Mouse (Mus musculus): ENCODE data around the gene Dnmt3a. TPM values are rescaled to one million over a fixed set of nuclear protein-coding genes. Genes with fewer than 3 reads are reported as not detected.

Gene Dnmt3a
- polyA plus RNA-seq, 1 experiment: 43.2 TPM

- peaks cover 21% of the 10 kb centered on the region; the same call in 1 of the 2 replicates for H3K4me1 ChIP-seq (ENCODE audit: control insufficient read depth, insufficient read depth, low read length)
- 90% methylated on average over 8 of the region's 8 CpGs for WGBS
- no peaks in the 10 kb centered on the region for H3K27me3 ChIP-seq (ENCODE audit: control insufficient read depth, insufficient read depth, low read length)
- no peak for TF ChIP-seq POLR2A (IDR thresholded peaks at IDR 0.05; ENCODE audit: borderline replicate concordance, insufficient read depth, low read length)
- no peak for TF ChIP-seq CTCF (IDR thresholded peaks at IDR 0.05; ENCODE audit: borderline replicate concordance, insufficient read depth, low read depth, low read length)
- DNase-seq: no peak
- no peak overlapping the region for H3K4me3 ChIP-seq (replicated peaks; ENCODE audit: insufficient read depth, low read depth, low read length)
- H3K27ac ChIP-seq (ENCODE audit: insufficient read depth, low read length): no peak overlapping the region
Observed at GRCm38 (mm10) chr12:3767360-3767759, 38.4 kb upstream of the Dnmt3a start.

GRCm38 (mm10) chr12:3768391-3768790, 37.4 kb upstream of the Dnmt3a start:
- TF ChIP-seq POLR2A (IDR thresholded peaks at IDR 0.05; ENCODE audit: borderline replicate concordance, insufficient read depth, low read length): no peak
- no peak for TF ChIP-seq CTCF (IDR thresholded peaks at IDR 0.05; ENCODE audit: borderline replicate concordance, insufficient read depth, low read depth, low read length)
- H3K4me1 ChIP-seq (ENCODE audit: control insufficient read depth, insufficient read depth, low read length): peaks cover 14% of the 10 kb centered on the region; the same call in 1 of the 2 replicates
- H3K27me3 ChIP-seq (ENCODE audit: control insufficient read depth, insufficient read depth, low read length): no peaks in the 10 kb centered on the region
- no peak for DNase-seq
- H3K4me3 ChIP-seq (replicated peaks; ENCODE audit: insufficient read depth, low read depth, low read length): no peak overlapping the region
- H3K27ac ChIP-seq (ENCODE audit: insufficient read depth, low read length): no peak overlapping the region
- WGBS: 79% methylated on average over 4 of the region's 4 CpGs

- no peak overlapping the region for H3K4me3 ChIP-seq (replicated peaks; ENCODE audit: insufficient read depth, low read depth, low read length)
- 73% methylated on average over 2 of the region's 2 CpGs for WGBS
- no peaks in the 10 kb centered on the region for H3K4me1 ChIP-seq (ENCODE audit: control insufficient read depth, insufficient read depth, low read length)
- TF ChIP-seq CTCF (IDR thresholded peaks at IDR 0.05; ENCODE audit: borderline replicate concordance, insufficient read depth, low read depth, low read length) (no peak), POLR2A (IDR thresholded peaks at IDR 0.05; ENCODE audit: borderline replicate concordance, insufficient read depth, low read length) (no peak)
- peak overlapping the region; percentile 25; the same call in 1 of the 2 replicates for H3K27ac ChIP-seq (ENCODE audit: insufficient read depth, low read length)
- no peak for DNase-seq
- no peaks in the 10 kb centered on the region for H3K27me3 ChIP-seq (ENCODE audit: control insufficient read depth, insufficient read depth, low read length)
Observed at GRCm38 (mm10) chr12:3770546-3770945, 35.3 kb upstream of the Dnmt3a start.

- H3K27me3 ChIP-seq (ENCODE audit: control insufficient read depth, insufficient read depth, low read length): no peaks in the 10 kb centered on the region
- H3K27ac ChIP-seq (ENCODE audit: insufficient read depth, low read length): peak overlapping the region; percentile 32; the same call in 1 of the 2 replicates
- TF ChIP-seq CTCF (IDR thresholded peaks at IDR 0.05; ENCODE audit: borderline replicate concordance, insufficient read depth, low read depth, low read length): no peak
- WGBS: 92% methylated on average over 2 of the region's 2 CpGs
- H3K4me3 ChIP-seq (replicated peaks; ENCODE audit: insufficient read depth, low read depth, low read length): no peak overlapping the region
- no peaks in the 10 kb centered on the region for H3K4me1 ChIP-seq (ENCODE audit: control insufficient read depth, insufficient read depth, low read length)
- DNase-seq: no peak
Observed at GRCm38 (mm10) chr12:3771080-3771479, 34.7 kb upstream of the Dnmt3a start.

- Histone ChIP-seq H3K4me3 (replicated peaks; ENCODE audit: insufficient read depth, low read depth, low read length) (no peak overlapping the region), H3K27ac (ENCODE audit: insufficient read depth, low read length) (no peak overlapping the region), H3K4me1 (ENCODE audit: control insufficient read depth, insufficient read depth, low read length) (no peaks in the 10 kb centered on the region), H3K27me3 (ENCODE audit: control insufficient read depth, insufficient read depth, low read length) (no peaks in the 10 kb centered on the region)
- TF ChIP-seq CTCF (IDR thresholded peaks at IDR 0.05; ENCODE audit: borderline replicate concordance, insufficient read depth, low read depth, low read length): no peak
- no peak for TF ChIP-seq POLR2A (IDR thresholded peaks at IDR 0.05; ENCODE audit: borderline replicate concordance, insufficient read depth, low read length)
- WGBS: 94% methylated on average over 3 of the region's 3 CpGs
- DNase-seq: no peak
Observed at GRCm38 (mm10) chr12:3773643-3774042, 32.2 kb upstream of the Dnmt3a start.

- Histone ChIP-seq H3K27ac (ENCODE audit: insufficient read depth, low read length) (no peak overlapping the region), H3K4me1 (ENCODE audit: control insufficient read depth, insufficient read depth, low read length) (peaks cover 6% of the 10 kb centered on the region), H3K4me3 (replicated peaks; ENCODE audit: insufficient read depth, low read depth, low read length) (no peak overlapping the region), H3K27me3 (ENCODE audit: control insufficient read depth, insufficient read depth, low read length) (no peaks in the 10 kb centered on the region)
- DNase-seq: no peak
- 93% methylated on average over 2 of the region's 2 CpGs for WGBS
- TF ChIP-seq POLR2A (IDR thresholded peaks at IDR 0.05; ENCODE audit: borderline replicate concordance, insufficient read depth, low read length) (no peak), CTCF (IDR thresholded peaks at IDR 0.05; ENCODE audit: borderline replicate concordance, insufficient read depth, low read depth, low read length) (no peak)
Observed at GRCm38 (mm10) chr12:3776015-3776414, 29.8 kb upstream of the Dnmt3a start.

- H3K4me1 ChIP-seq (ENCODE audit: control insufficient read depth, insufficient read depth, low read length): peaks cover 12% of the 10 kb centered on the region
- H3K27me3 ChIP-seq (ENCODE audit: control insufficient read depth, insufficient read depth, low read length): no peaks in the 10 kb centered on the region
- H3K27ac ChIP-seq (ENCODE audit: insufficient read depth, low read length): no peak overlapping the region
- 76% methylated on average over 5 of the region's 5 CpGs for WGBS
- TF ChIP-seq CTCF (IDR thresholded peaks at IDR 0.05; ENCODE audit: borderline replicate concordance, insufficient read depth, low read depth, low read length) (no peak), POLR2A (IDR thresholded peaks at IDR 0.05; ENCODE audit: borderline replicate concordance, insufficient read depth, low read length) (no peak)
- no peak for DNase-seq
- no peak overlapping the region for H3K4me3 ChIP-seq (replicated peaks; ENCODE audit: insufficient read depth, low read depth, low read length)
Observed at GRCm38 (mm10) chr12:3777682-3778081, 28.1 kb upstream of the Dnmt3a start.

- DNase-seq: no peak
- TF ChIP-seq CTCF (IDR thresholded peaks at IDR 0.05; ENCODE audit: borderline replicate concordance, insufficient read depth, low read depth, low read length) (no peak), POLR2A (IDR thresholded peaks at IDR 0.05; ENCODE audit: borderline replicate concordance, insufficient read depth, low read length) (no peak)
- Histone ChIP-seq H3K4me1 (ENCODE audit: control insufficient read depth, insufficient read depth, low read length) (peaks cover 12% of the 10 kb centered on the region), H3K27me3 (ENCODE audit: control insufficient read depth, insufficient read depth, low read length) (no peaks in the 10 kb centered on the region), H3K27ac (ENCODE audit: insufficient read depth, low read length) (no peak overlapping the region), H3K4me3 (replicated peaks; ENCODE audit: insufficient read depth, low read depth, low read length) (no peak overlapping the region)
- WGBS: 83% methylated on average over 6 of the region's 6 CpGs
Observed at GRCm38 (mm10) chr12:3778286-3778685, 27.5 kb upstream of the Dnmt3a start.
